Mouse (Mus musculus) embryonic facial prominence, embryonic 11.5 days (tissue): ENCODE measurements around the gene Mycbpap. TPM values are rescaled to one million over a fixed set of nuclear protein-coding genes. Genes with fewer than 3 reads are reported as not detected.
A peak's percentile ranks its signal among the peaks of the same experiment; 100 is the strongest.

Experiments
- ATAC-seq: fragments of 200-750 bp; cut with Nextera tagmentation; replicated peaks from 2 replicates; pipeline ENCODE4 v1.8.0; 2017; ENCODE audit warnings: low read depth; ENCODE audit not compliant: insufficient number of reproducible peaks, low FRiP score, low TSS enrichment
- DNase-seq: peaks from one replicate; pipeline ENCODE4 v3.0.0-alpha.2; 2015; ENCODE audit warnings: low spot score
- H3K27ac ChIP-seq: fragments of 300-500 bp; sonication (generic); replicated peaks from 2 replicates; pipeline ENCODE4 v1.5.1; 2014; ENCODE audit warnings: mild to moderate bottlenecking, low read depth, low read length, control low read depth
- H3K27me3 ChIP-seq: fragments of 300-500 bp; sonication (generic); 2 replicates; pipeline ENCODE4 v1.6.1; 2014; ENCODE audit warnings: mild to moderate bottlenecking, low read length, moderate library complexity, mixed read lengths; ENCODE audit not compliant: control insufficient read depth, insufficient read depth
- H3K36me3 ChIP-seq: fragments of 300-500 bp; sonication (generic); replicated peaks from 2 replicates; pipeline ENCODE4 v1.6.1; 2014; ENCODE audit warnings: low read depth, mild to moderate bottlenecking, low read length, moderate library complexity, mixed read lengths; ENCODE audit not compliant: control insufficient read depth, insufficient read depth
- H3K4me1 ChIP-seq: fragments of 300-500 bp; sonication (generic); 2 replicates; pipeline ENCODE4 v1.6.1; 2014; ENCODE audit warnings: low read length, mixed read lengths; ENCODE audit not compliant: control insufficient read depth, insufficient read depth
- H3K4me2 ChIP-seq: fragments of 300-500 bp; sonication (generic); 2 replicates; pipeline ENCODE4 v1.6.1; 2014; ENCODE audit warnings: low read depth, mild to moderate bottlenecking, control low read depth, low read length, moderate library complexity
- H3K4me3 ChIP-seq: fragments of 300-500 bp; sonication (generic); 2 replicates; pipeline ENCODE4 v1.5.1; 2014; ENCODE audit warnings: low read depth, low read length, control low read depth
- H3K9ac ChIP-seq: fragments of 300-500 bp; sonication (generic); replicated peaks from 2 replicates; pipeline ENCODE4 v1.6.1; 2014; ENCODE audit warnings: mild to moderate bottlenecking, control low read depth, low read length
- H3K9me3 ChIP-seq: fragments of 300-500 bp; sonication (generic); replicated peaks from 2 replicates; pipeline ENCODE4 v1.6.1; 2016; ENCODE audit warnings: mild to moderate bottlenecking, low read length, inconsistent platforms, mixed read lengths; ENCODE audit not compliant: control insufficient read depth
- WGBS: fragments of 180-500 bp; shearing (Covaris S2); extraction: QIAGEN DNeasy Blood & Tissue Kit; methylation state at CpG from one replicate; pipeline ENCODE4 v1.1.7; 2014; 5-methylcytosine and 5-hydroxymethylcytosine counted together
- polyA plus RNA-seq: library from polyadenylated mRNA; unstranded; fragments of >200 nt; fragmentation: Nextera tagmentation; extraction: Ambion mirVana; gene quantifications from 2 replicates; pipeline ENCODE4 v1.2.1, GENCODE M21; 2014

The Mycbpap gene
- 1.9 and 2.4 TPM in 2 replicates for polyA plus RNA-seq

- H3K4me1 ChIP-seq, result no peaks in the 10 kb centered on the region; the same call in 1 of the 2 replicates
- peak; percentile 81 for DNase-seq
- no peak within 1 kb of the TSS for H3K27ac ChIP-seq
- peak within 1 kb of the TSS; percentile 53 for H3K4me3 ChIP-seq
- ATAC-seq, result peak; percentile 53
- WGBS, result 1% methylated on average over 42 of the region's 42 CpGs
- peak within 1 kb of the TSS; percentile 62 for H3K9ac ChIP-seq
- H3K27me3 ChIP-seq, result no peaks in the 10 kb centered on the region
- H3K36me3 ChIP-seq, result no peaks in the 10 kb centered on the region
- peak within 1 kb of the TSS; percentile 87 for H3K4me2 ChIP-seq
- H3K9me3 ChIP-seq, result no peaks in the 10 kb centered on the region
Measured at GRCm38 (mm10) chr11:94521219-94521843, at the start of gene Mycbpap. Gene Mycbpap, minus strand, starts transcription at chr11:94521742.

- Histone ChIP-seq H3K27me3 (no peaks in the 10 kb centered on the region), H3K9me3 (no peaks in the 10 kb centered on the region), H3K36me3 (no peaks in the 10 kb centered on the region; the same call in 1 of the 2 replicates), H3K4me2 (no peak overlapping the region), H3K4me3 (no peak overlapping the region), H3K27ac (0 out of 2 replicates have a peak overlapping the region, but pooled peaks have one; percentile 35), H3K4me1 (no peaks in the 10 kb centered on the region), H3K9ac (no peak overlapping the region)
- DNase-seq (no peak), ATAC-seq (no peak)
- 60% methylated on average over 9 of the region's 9 CpGs for whole genome bisulfite sequencing
Measured at GRCm38 (mm10) chr11:94570612-94571011, 49.1 kb upstream of the Mycbpap start.

DNA sequence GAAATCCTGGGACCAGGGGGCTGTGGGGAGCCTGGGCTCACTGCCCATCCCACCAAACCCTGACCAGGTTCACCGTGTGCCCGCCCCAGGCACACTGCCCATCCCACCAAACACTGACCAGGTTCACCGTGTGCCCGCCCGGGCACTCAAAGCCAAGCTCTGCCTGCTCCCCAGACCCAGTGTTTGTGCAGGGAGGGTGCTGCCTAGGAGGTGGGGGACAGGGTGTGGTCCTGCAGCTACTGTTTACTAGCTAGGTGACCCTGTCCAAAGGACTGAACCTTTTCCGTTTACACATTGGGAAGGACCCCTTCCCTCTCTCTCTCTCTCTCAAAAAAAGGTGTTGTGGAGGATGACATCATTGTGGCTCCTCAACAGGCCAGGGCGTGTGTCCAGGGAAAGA lies 45.8 kb upstream of the Mycbpap start:
- peaks cover 10% of the 10 kb centered on the region for H3K4me1 ChIP-seq
- H3K4me3 ChIP-seq, result no peak overlapping the region
- 87% methylated on average over 7 of the region's 7 CpGs for WGBS
- H3K27me3 ChIP-seq, result peaks cover 13% of the 10 kb centered on the region
- no peak for DNase-seq
- ATAC-seq, result no peak
- H3K9ac ChIP-seq, result no peak overlapping the region
- no peak overlapping the region for H3K4me2 ChIP-seq
- no peaks in the 10 kb centered on the region; the same call in 1 of the 2 replicates for H3K36me3 ChIP-seq
- H3K27ac ChIP-seq, result no peak overlapping the region
- no peaks in the 10 kb centered on the region for H3K9me3 ChIP-seq

DNA sequence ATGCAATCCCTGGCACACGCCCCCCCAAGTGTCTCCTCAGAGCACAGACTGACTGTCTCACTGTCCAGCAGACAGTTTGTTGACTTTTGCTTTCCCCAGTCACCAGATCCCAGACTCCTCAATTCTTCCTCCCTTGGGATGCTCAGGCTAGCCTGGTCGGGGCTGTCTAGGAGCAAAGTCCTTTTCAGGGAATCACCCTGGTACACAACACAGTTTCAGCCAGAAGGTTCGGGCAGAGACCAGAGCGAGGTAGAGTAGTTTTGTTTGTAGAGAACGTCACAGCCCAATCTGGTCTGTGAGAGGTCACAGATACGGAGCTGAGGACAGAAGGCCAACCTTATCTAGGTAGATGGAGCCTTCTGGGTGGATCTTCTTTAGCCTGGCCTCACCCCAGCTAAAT lies 45.0 kb upstream of the Mycbpap start:
- no peak overlapping the region for H3K27ac ChIP-seq
- H3K36me3 ChIP-seq, result no peaks in the 10 kb centered on the region; the same call in 1 of the 2 replicates
- DNase-seq, result no peak
- WGBS, result 69% methylated on average over 6 of the region's 6 CpGs
- ATAC-seq, result no peak
- no peak overlapping the region for H3K4me3 ChIP-seq
- H3K4me1 ChIP-seq, result peaks cover 10% of the 10 kb centered on the region
- no peak overlapping the region for H3K4me2 ChIP-seq
- H3K27me3 ChIP-seq, result peaks cover 13% of the 10 kb centered on the region
- no peak overlapping the region for H3K9ac ChIP-seq
- no peaks in the 10 kb centered on the region for H3K9me3 ChIP-seq

DNA sequence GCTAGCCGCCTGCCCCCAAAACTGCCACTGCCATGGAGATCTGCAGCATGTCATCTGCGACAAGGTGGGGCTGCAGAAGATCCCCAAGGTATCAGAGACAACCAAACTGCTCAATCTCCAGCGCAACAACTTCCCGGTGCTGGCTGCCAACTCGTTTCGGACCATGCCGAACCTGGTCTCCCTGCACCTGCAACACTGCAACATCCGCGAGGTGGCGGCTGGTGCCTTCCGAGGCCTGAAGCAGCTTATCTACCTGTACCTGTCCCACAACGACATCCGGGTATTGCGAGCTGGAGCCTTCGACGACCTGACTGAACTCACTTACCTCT lies 43.6 kb upstream of the Mycbpap start:
- peaks cover 10% of the 10 kb centered on the region for H3K4me1 ChIP-seq
- ATAC-seq, result no peak
- H3K27ac ChIP-seq, result no peak overlapping the region
- peak overlapping the region; percentile 39; the same call in 1 of the 2 replicates for H3K9ac ChIP-seq
- H3K4me2 ChIP-seq, result peak overlapping the region; percentile 40
- no peaks in the 10 kb centered on the region; the same call in 1 of the 2 replicates for H3K36me3 ChIP-seq
- H3K27me3 ChIP-seq, result peaks cover 13% of the 10 kb centered on the region
- peak overlapping the region; percentile 12 for H3K4me3 ChIP-seq
- 13% methylated on average over 16 of the region's 16 CpGs for WGBS
- H3K9me3 ChIP-seq, result no peaks in the 10 kb centered on the region
- DNase-seq, result peak; percentile 35

GRCm38 (mm10) chr11:94564437-94565150 lies 43.1 kb upstream of the Mycbpap start, which contains the start of gene Chad:
Gene Chad, plus strand, starts transcription at chr11:94565047.
- Histone ChIP-seq H3K27me3 (peaks cover 13% of the 10 kb centered on the region), H3K9ac (peak within 1 kb of the TSS; percentile 39), H3K4me1 (peaks cover 10% of the 10 kb centered on the region), H3K4me3 (peak within 1 kb of the TSS; percentile 12), H3K4me2 (peak within 1 kb of the TSS; percentile 40), H3K27ac (no peak within 1 kb of the TSS), H3K9me3 (no peaks in the 10 kb centered on the region), H3K36me3 (no peaks in the 10 kb centered on the region; the same call in 1 of the 2 replicates)
- ATAC-seq (0 out of 2 replicates have a peak, but pooled peaks have one; percentile 26), DNase-seq (peak; percentile 61)
- WGBS, result 1% methylated on average over 35 of the region's 35 CpGs

DNA sequence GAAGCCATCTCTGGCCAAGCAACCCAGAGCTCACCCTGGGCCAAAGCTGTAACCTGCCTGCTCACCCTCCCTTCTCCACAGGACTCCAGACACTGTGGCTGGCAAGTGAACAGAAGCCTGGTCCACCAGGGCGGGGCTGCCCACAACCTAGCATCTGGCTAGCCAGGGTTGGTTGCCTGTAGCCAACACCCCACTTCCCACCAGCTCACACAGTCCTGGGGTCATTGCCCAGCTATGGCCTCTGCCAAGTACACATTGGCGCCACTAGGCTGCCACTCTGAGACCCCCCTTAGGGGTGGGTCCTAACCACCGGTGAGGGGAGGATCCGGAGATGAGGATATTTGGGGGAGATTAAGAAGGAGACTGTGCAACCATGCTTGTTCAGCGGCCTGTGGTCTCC lies 42.3 kb upstream of the Mycbpap start:
- H3K27me3 ChIP-seq, result peaks cover 13% of the 10 kb centered on the region
- H3K4me2 ChIP-seq, result peak overlapping the region; percentile 40; the same call in 1 of the 2 replicates
- H3K4me3 ChIP-seq, result no peak overlapping the region
- H3K36me3 ChIP-seq, result no peaks in the 10 kb centered on the region; the same call in 1 of the 2 replicates
- no peak for DNase-seq
- no peak overlapping the region for H3K9ac ChIP-seq
- 44% methylated on average over 5 of the region's 5 CpGs for WGBS
- no peaks in the 10 kb centered on the region for H3K9me3 ChIP-seq
- peaks cover 10% of the 10 kb centered on the region for H3K4me1 ChIP-seq
- no peak overlapping the region for H3K27ac ChIP-seq
- peak; percentile 70 for ATAC-seq

DNA sequence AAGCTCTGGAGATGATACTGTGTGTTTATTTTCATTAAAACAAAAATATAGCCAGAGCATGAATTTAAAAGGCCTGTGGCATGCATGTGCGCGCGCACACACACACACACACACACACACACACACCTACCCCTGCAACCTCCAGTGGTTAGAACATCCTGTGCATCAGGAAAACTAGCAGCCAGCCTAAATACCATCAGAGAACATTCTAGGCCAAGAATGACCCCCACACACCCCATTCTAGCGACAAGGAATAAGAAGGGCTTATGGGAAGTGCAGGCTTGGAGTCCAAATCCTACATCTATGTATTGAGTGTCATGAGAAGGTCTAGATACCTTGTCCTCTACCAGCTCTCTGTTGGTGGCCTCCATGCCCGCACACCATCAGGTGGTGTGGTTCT lies 41.8 kb upstream of the Mycbpap start:
- no peak overlapping the region for H3K4me3 ChIP-seq
- no peak overlapping the region for H3K4me2 ChIP-seq
- no peak overlapping the region for H3K9ac ChIP-seq
- no peak for ATAC-seq
- H3K4me1 ChIP-seq, result peaks cover 10% of the 10 kb centered on the region
- no peak overlapping the region for H3K27ac ChIP-seq
- WGBS, result 96% methylated on average over 5 of the region's 5 CpGs
- H3K27me3 ChIP-seq, result peaks cover 13% of the 10 kb centered on the region
- H3K9me3 ChIP-seq, result no peaks in the 10 kb centered on the region
- DNase-seq, result no peak
- H3K36me3 ChIP-seq, result no peaks in the 10 kb centered on the region; the same call in 1 of the 2 replicates
